Mouse (Mus musculus) MEL (cell line): ENCODE results near the gene Acot7. TPM values are rescaled to one million over a fixed set of nuclear protein-coding genes. Genes with fewer than 3 reads are reported as not detected.

Source experiments
- DNase-seq: peaks from one replicate; pipeline ENCODE4 v3.0.0; 2011; ENCODE audit warnings: low read depth, low spot score
- H3K27ac ChIP-seq: 2 replicates; pipeline ENCODE4 v1.5.1; 2012; ENCODE audit warnings: low read depth, mild to moderate bottlenecking, control low read depth, low read length, moderate library complexity; ENCODE audit not compliant: control insufficient read depth
- H3K27me3 ChIP-seq, 2 experiments: fragments of 150-350 bp in 1 of 2; sonication (generic) in 1 of 2; 2 replicates each; pipeline ENCODE4 v1.6.1; 2012; ENCODE audit warnings: low read length in 2 of 2, mild to moderate bottlenecking in 2 of 2, improper control_type of control experiment in 1 of 2, moderate library complexity in 1 of 2; ENCODE audit not compliant: insufficient read depth in 2 of 2, control insufficient read depth in 1 of 2
- H3K36me3 ChIP-seq, 2 experiments: 2 replicates each; pipeline ENCODE4 v1.6.1; 2012 to 2014; ENCODE audit warnings: low read length in 2 of 2, improper control_type of control experiment in 1 of 2, inconsistent platforms in 1 of 2, mild to moderate bottlenecking in 1 of 2; ENCODE audit not compliant: insufficient read depth in 2 of 2, control insufficient read depth in 1 of 2
- H3K4me1 ChIP-seq, 2 experiments: fragments of 150-350 bp in 1 of 2; sonication (generic) in 1 of 2; 2 replicates each; pipeline ENCODE4 v1.6.1; 2012; ENCODE audit warnings: low read length in 2 of 2, improper control_type of control experiment in 1 of 2, mild to moderate bottlenecking in 1 of 2; ENCODE audit not compliant: insufficient read depth in 2 of 2, control insufficient read depth in 1 of 2
- H3K4me3 ChIP-seq, 2 experiments: fragments of 150-350 bp in 1 of 2; sonication (generic) in 1 of 2; 2 replicates each; pipeline ENCODE4 v1.5.1; 2012; ENCODE audit warnings: low read depth in 2 of 2, low read length in 2 of 2, mild to moderate bottlenecking in 2 of 2, moderate library complexity in 2 of 2, control low read depth in 1 of 2, improper control_type of control experiment in 1 of 2; ENCODE audit not compliant: control insufficient read depth in 1 of 2, insufficient read depth in 1 of 2
- H3K79me2 ChIP-seq: 2 replicates; pipeline ENCODE4 v1.6.1; 2012; ENCODE audit warnings: mild to moderate bottlenecking, low read length, moderate library complexity; ENCODE audit not compliant: control insufficient read depth, poor library complexity, insufficient read depth
- H3K9ac ChIP-seq: 2 replicates; pipeline ENCODE4 v1.6.1; 2012; ENCODE audit warnings: low read depth, mild to moderate bottlenecking, control low read depth, low read length, moderate library complexity; ENCODE audit not compliant: control insufficient read depth, poor library complexity, severe bottlenecking
- H3K9me3 ChIP-seq: fragments of 150-350 bp; sonication (generic); replicated peaks from 2 replicates; pipeline ENCODE4 v1.6.1; 2012; ENCODE audit warnings: mild to moderate bottlenecking, low read length, improper control_type of control experiment, moderate library complexity; ENCODE audit not compliant: insufficient read depth
- CHD1 ChIP-seq: IDR thresholded peaks from 2 replicates; pipeline ENCODE4 v1.6.1; 2012; ENCODE audit warnings: low read depth, mild to moderate bottlenecking, inconsistent platforms, low read length, improper control_type of control experiment
- CHD2 ChIP-seq: IDR thresholded peaks from 2 replicates; pipeline ENCODE4 v1.6.1; 2011; ENCODE audit warnings: low read length, improper control_type of control experiment
- CTCF ChIP-seq, 3 experiments: IDR thresholded peaks in 2 of 3; conservative IDR thresholded peaks in 1 of 3; 2 replicates each; pipeline ENCODE4 v1.5.1; 2011 to 2012; ENCODE audit warnings: low read length in 3 of 3, low read depth in 2 of 3, mild to moderate bottlenecking in 2 of 3, improper control_type of control experiment in 1 of 3, inconsistent platforms in 1 of 3, mixed read lengths in 1 of 3, moderate library complexity in 1 of 3; ENCODE audit not compliant: control insufficient read depth in 1 of 3, insufficient read depth in 1 of 3, poor library complexity in 1 of 3, severe bottlenecking in 1 of 3
- ELF1 ChIP-seq: IDR thresholded peaks from 2 replicates; pipeline ENCODE4 v1.6.1; 2014; ENCODE audit warnings: low read depth, mild to moderate bottlenecking, inconsistent platforms, low read length, improper control_type of control experiment, moderate library complexity
- EP300 ChIP-seq, 2 experiments: IDR thresholded peaks; 2 replicates each; pipeline ENCODE4 v1.6.1; 2011; ENCODE audit warnings: improper control_type of control experiment in 2 of 2, low read length in 2 of 2, low read depth in 1 of 2, mild to moderate bottlenecking in 1 of 2
- GATA1 ChIP-seq: IDR thresholded peaks from 2 replicates; pipeline ENCODE4 v1.6.1; 2011; ENCODE audit warnings: low read depth, low read length, improper control_type of control experiment
- KAT2A ChIP-seq: conservative IDR thresholded peaks from 2 replicates; pipeline ENCODE4 v1.6.1; 2012; ENCODE audit warnings: low read depth, low read length, improper control_type of control experiment, inconsistent platforms
- MAFK ChIP-seq: IDR thresholded peaks from 2 replicates; pipeline ENCODE4 v1.6.1; 2011; ENCODE audit warnings: low read depth, mild to moderate bottlenecking, low read length, improper control_type of control experiment, borderline replicate concordance
- MAX ChIP-seq: IDR thresholded peaks from 2 replicates; pipeline ENCODE4 v1.6.1; 2011; ENCODE audit warnings: low read length, improper control_type of control experiment
- MAZ ChIP-seq: IDR thresholded peaks from 2 replicates; pipeline ENCODE4 v1.6.1; 2012; ENCODE audit warnings: low read depth, mild to moderate bottlenecking, inconsistent platforms, low read length, improper control_type of control experiment
- MYC ChIP-seq: IDR thresholded peaks from 2 replicates; pipeline ENCODE4 v1.6.1; 2011; ENCODE audit warnings: low read depth, mild to moderate bottlenecking, low read length, improper control_type of control experiment, moderate library complexity
- NRF1 ChIP-seq: IDR thresholded peaks from 2 replicates; pipeline ENCODE4 v1.6.1; 2014; ENCODE audit warnings: low read depth, mild to moderate bottlenecking, inconsistent platforms, low read length, improper control_type of control experiment, moderate library complexity; ENCODE audit not compliant: poor library complexity, insufficient read depth, severe bottlenecking
- POLR2A ChIP-seq, 2 experiments: IDR thresholded peaks; 2 replicates each; pipeline ENCODE4 v1.6.1; 2011 to 2012; ENCODE audit warnings: low read length in 2 of 2, mild to moderate bottlenecking in 2 of 2, control low read depth in 1 of 2, improper control_type of control experiment in 1 of 2, low read depth in 1 of 2, moderate library complexity in 1 of 2; ENCODE audit not compliant: control insufficient read depth in 1 of 2, insufficient read depth in 1 of 2, poor library complexity in 1 of 2
- POLR2AphosphoS2 ChIP-seq: IDR thresholded peaks from 2 replicates; pipeline ENCODE4 v1.6.1; 2011; ENCODE audit warnings: low read length, improper control_type of control experiment
- POLR2AphosphoS5 ChIP-seq: IDR thresholded peaks from 2 replicates; pipeline ENCODE4 v1.6.1; 2012; ENCODE audit warnings: low read depth, borderline replicate concordance, mild to moderate bottlenecking, inconsistent platforms, low read length, moderate library complexity, mixed read lengths
- RCOR1 ChIP-seq: IDR thresholded peaks from 2 replicates; pipeline ENCODE4 v1.6.1; 2012; ENCODE audit warnings: low read depth, mild to moderate bottlenecking, inconsistent platforms, low read length, improper control_type of control experiment
- TBP ChIP-seq: IDR thresholded peaks from 2 replicates; pipeline ENCODE4 v1.8.0; 2011; ENCODE audit warnings: low read depth, low read length, improper control_type of control experiment
- UBTF ChIP-seq: IDR thresholded peaks from 2 replicates; pipeline ENCODE4 v1.6.1; 2012; ENCODE audit warnings: low read depth, mild to moderate bottlenecking, inconsistent platforms, low read length, improper control_type of control experiment, moderate library complexity, borderline replicate concordance; ENCODE audit not compliant: insufficient read depth
- USF1 ChIP-seq: IDR thresholded peaks from 2 replicates; pipeline ENCODE4 v1.6.1; 2014; ENCODE audit warnings: low read depth, mild to moderate bottlenecking, inconsistent platforms, low read length, improper control_type of control experiment, moderate library complexity
- USF2 ChIP-seq, 2 experiments: IDR thresholded peaks; 2 replicates each; pipeline ENCODE4 v1.6.1; 2011 to 2012; ENCODE audit warnings: improper control_type of control experiment in 2 of 2, low read length in 2 of 2, borderline replicate concordance in 1 of 2, inconsistent platforms in 1 of 2, low read depth in 1 of 2, mild to moderate bottlenecking in 1 of 2; ENCODE audit not compliant: insufficient read depth in 1 of 2
- ZMIZ1 ChIP-seq: IDR thresholded peaks from 2 replicates; pipeline ENCODE4 v1.6.1; 2012; ENCODE audit warnings: low read depth, mild to moderate bottlenecking, inconsistent platforms, low read length, improper control_type of control experiment, moderate library complexity
- polyA plus RNA-seq, 2 experiments: library from polyadenylated mRNA; stranded (reverse) in 1 of 2; unstranded in 1 of 2; fragments of >175 nt in 1 of 2; fragments of >200 nt in 1 of 2; gene quantifications; 2 replicates each; pipeline versions ENCODE4 v1.2.1 to v1.2.4; 2012; ENCODE audit warnings: low replicate concordance in 2 of 2, low read depth in 1 of 2; ENCODE audit not compliant: insufficient read length in 2 of 2, insufficient read depth in 1 of 2, missing spikeins in 1 of 2
- total RNA-seq: library from RNA; depleted of rRNA; stranded (reverse); fragments of 300-350 nt; gene quantifications from 2 replicates; pipeline ENCODE4 v1.2.3, GENCODE M21; 2012

The Acot7 gene
- total and polyA plus RNA-seq, 3 experiments = 92.7 to 127 TPM; not detected in 1

DNA sequence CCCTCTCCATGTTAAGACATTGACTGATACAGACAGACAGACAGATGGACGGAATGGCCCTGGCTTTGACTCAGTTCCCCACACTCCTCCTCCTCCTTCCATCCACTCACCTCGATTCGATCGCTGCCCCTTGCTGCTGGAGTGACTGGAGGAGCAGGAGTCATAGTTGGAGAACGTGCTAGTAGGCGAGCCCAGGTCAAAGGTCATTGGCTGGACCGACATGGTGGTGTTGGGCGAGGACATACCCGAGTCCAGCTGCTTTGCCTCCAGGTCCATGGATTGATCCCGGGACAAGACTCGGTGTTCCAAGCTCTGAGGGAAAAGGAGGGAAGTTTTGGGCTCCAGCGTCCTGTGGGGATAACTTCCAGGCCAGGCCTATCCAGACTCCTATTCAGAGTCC lies 42.6 kb upstream of the Acot7 start:
- no peak for TF ChIP-seq CHD2
- TF ChIP-seq POLR2AphosphoS2 = no peak
- no peak for TF ChIP-seq MYC
- TF ChIP-seq MAZ = no peak
- TF ChIP-seq ELF1 = no peak
- no peak for TF ChIP-seq UBTF
- no peak for TF ChIP-seq POLR2AphosphoS5
- TF ChIP-seq USF1 = no peak
- TF ChIP-seq CHD1 = no peak
- TF ChIP-seq MAFK = no peak
- TF ChIP-seq GATA1 = no peak
- no peak for TF ChIP-seq RCOR1
- no peak for TF ChIP-seq TBP
- no peak for TF ChIP-seq NRF1
- TF ChIP-seq USF2 (IDR thresholded peaks at IDR 0.05; ENCODE audit: borderline replicate concordance in 1 of 2, insufficient read depth in 1 of 2, low read depth in 1 of 2, low read length in 2 of 2) = no peak
- no peak for TF ChIP-seq ZMIZ1
- no peak for TF ChIP-seq EP300 (IDR thresholded peaks at IDR 0.05; ENCODE audit: low read depth in 1 of 2, low read length in 2 of 2)
- TF ChIP-seq POLR2A (IDR thresholded peaks at IDR 0.05; ENCODE audit: control insufficient read depth in 1 of 2, insufficient read depth in 1 of 2, low read depth in 1 of 2, low read length in 2 of 2, poor library complexity in 1 of 2) = no peak
- no peak overlapping the region for H3K27ac ChIP-seq
- H3K79me2 ChIP-seq = no peaks in the 10 kb centered on the region; the same call in 1 of the 2 replicates
- no peaks in the 10 kb centered on the region; a peak in 1 of 4 replicates for H3K36me3 ChIP-seq
- H3K9me3 ChIP-seq = no peaks in the 10 kb centered on the region
- no peak overlapping the region for H3K9ac ChIP-seq
- no peaks in the 10 kb centered on the region for H3K27me3 ChIP-seq
- peaks cover 0 to 9% of the 10 kb centered on the region in 2 experiments; a peak in 2 of 4 replicates for H3K4me1 ChIP-seq
- H3K4me3 ChIP-seq = no peak overlapping the region
- no peak for DNase-seq

DNA sequence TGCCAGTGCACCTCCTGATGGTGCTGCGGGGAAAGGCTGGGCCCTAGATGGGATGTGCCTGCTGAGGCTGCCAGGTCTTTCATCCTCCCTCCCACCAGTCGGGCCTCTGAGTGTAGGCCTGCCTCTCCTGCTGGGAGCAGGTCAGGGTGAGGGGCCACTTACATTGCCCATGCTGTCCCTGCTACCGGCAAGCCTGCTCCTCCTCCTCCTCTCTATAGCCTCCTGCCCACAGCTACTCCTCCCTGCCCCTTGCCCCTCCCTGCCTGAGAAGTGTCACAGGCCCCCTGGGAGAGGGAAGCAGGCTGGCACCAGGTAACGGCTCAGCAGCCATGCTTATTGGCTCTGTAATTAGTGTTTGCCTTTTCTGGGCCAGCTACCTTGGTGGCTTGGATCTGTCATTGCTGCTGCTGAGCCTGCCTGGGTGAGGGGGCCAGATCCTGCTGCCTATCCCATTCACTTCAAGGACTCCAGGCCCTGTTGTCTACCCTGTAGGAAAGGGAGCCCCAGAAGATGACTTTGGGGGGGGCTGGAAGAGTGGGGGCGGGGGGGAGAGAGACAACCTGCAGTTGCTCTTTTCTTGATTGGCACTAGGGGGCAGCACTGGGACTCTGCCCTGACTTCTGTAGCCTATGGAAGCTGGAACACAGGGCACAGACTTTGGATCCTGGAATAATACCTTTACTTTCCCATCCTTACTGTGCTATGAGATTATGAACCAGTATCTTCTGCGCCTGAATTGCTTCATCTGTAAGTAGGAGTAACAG lies 41.6 kb upstream of the Acot7 start:
- Histone ChIP-seq H3K9ac (no peak overlapping the region), H3K27me3 (no peaks in the 10 kb centered on the region), H3K4me3 (no peak overlapping the region), H3K9me3 (no peaks in the 10 kb centered on the region), H3K36me3 (no peaks in the 10 kb centered on the region; a peak in 1 of 4 replicates), H3K27ac (no peak overlapping the region)
- peak; percentile 65 for DNase-seq
- no peak for TF ChIP-seq MAX
- no peak for TF ChIP-seq KAT2A
- peak; percentile 71 to 91 (median 82) for TF ChIP-seq CTCF (IDR thresholded peaks at IDR 0.05 in 2 of 3, conservative IDR thresholded peaks at IDR 0.05 in 1 of 3; ENCODE audit: control insufficient read depth in 1 of 3, insufficient read depth in 1 of 3, low read depth in 2 of 3, low read length in 3 of 3, poor library complexity in 1 of 3, severe bottlenecking in 1 of 3)
- peak; percentile 63 for TF ChIP-seq MAZ
- TF ChIP-seq, all 39 proteins: peak for 2
- no peaks in the 10 kb centered on the region; the same call in 1 of the 2 replicates for H3K79me2 ChIP-seq
- H3K4me1 ChIP-seq = peaks cover 0 to 9% of the 10 kb centered on the region in 2 experiments; a peak in 2 of 4 replicates
